Mouse (Mus musculus) forebrain, embryonic 15.5 days (tissue): Measurements from ENCODE around the gene Rbbp4. TPM values are rescaled to one million over a fixed set of nuclear protein-coding genes. Genes with fewer than 3 reads are reported as not detected.

Experiments used
- ATAC-seq: fragments of 200-750 bp; cut with Nextera tagmentation; replicated peaks from 2 replicates; pipeline ENCODE4 v1.8.0; 2017; ENCODE audit warnings: mild to moderate bottlenecking, moderate TSS enrichment, moderate library complexity
- H3K27ac ChIP-seq: fragments of 300-500 bp; sonication (generic); replicated peaks from 2 replicates; pipeline ENCODE4 v1.5.1; 2015; ENCODE audit warnings: mild to moderate bottlenecking, inconsistent platforms
- H3K27me3 ChIP-seq: fragments of 300-500 bp; sonication (generic); 2 replicates; pipeline ENCODE4 v1.6.1; 2015; ENCODE audit warnings: inconsistent platforms
- H3K36me3 ChIP-seq: fragments of 300-500 bp; sonication (generic); 2 replicates; pipeline ENCODE4 v1.6.1; 2015; ENCODE audit warnings: mild to moderate bottlenecking, inconsistent platforms
- H3K4me1 ChIP-seq: fragments of 300-500 bp; sonication (generic); 2 replicates; pipeline ENCODE4 v1.6.1; 2015; ENCODE audit warnings: inconsistent platforms
- H3K4me2 ChIP-seq: fragments of 300-500 bp; sonication (generic); replicated peaks from 2 replicates; pipeline ENCODE4 v1.6.1; 2015; ENCODE audit warnings: mild to moderate bottlenecking, inconsistent platforms
- H3K4me3 ChIP-seq: fragments of 300-500 bp; sonication (generic); 2 replicates; pipeline ENCODE4 v1.5.1; 2015; ENCODE audit warnings: mild to moderate bottlenecking, inconsistent platforms
- H3K9ac ChIP-seq: fragments of 300-500 bp; sonication (generic); replicated peaks from 2 replicates; pipeline ENCODE4 v1.6.1; 2015; ENCODE audit warnings: mild to moderate bottlenecking, inconsistent platforms
- H3K9me3 ChIP-seq: fragments of 300-500 bp; sonication (generic); 2 replicates; pipeline ENCODE4 v1.6.1; 2016; ENCODE audit warnings: inconsistent platforms
- WGBS: fragments of 180-500 bp; shearing (Covaris S2); methylation state at CpG from one replicate; pipeline ENCODE4 v1.1.7; 2015; ENCODE audit warnings: mixed read lengths; 5-methylcytosine and 5-hydroxymethylcytosine counted together
- polyA plus RNA-seq: library from polyadenylated mRNA; unstranded; fragments of >200 nt; fragmentation: Nextera tagmentation; extraction: Ambion mirVana; gene quantifications from 2 replicates; pipeline ENCODE4 v1.2.1, GENCODE M21; 2015

The Rbbp4 gene
- polyA plus RNA-seq, result 434 and 436 TPM in 2 replicates

- Histone ChIP-seq H3K4me3 (peak within 1 kb of the TSS; percentile 98), H3K9ac (peak within 1 kb of the TSS; percentile 83), H3K9me3 (no peaks in the 10 kb centered on the region), H3K36me3 (peaks cover 15% of the 10 kb centered on the region), H3K4me2 (peak within 1 kb of the TSS; percentile 88), H3K4me1 (peaks cover 40% of the 10 kb centered on the region), H3K27ac (peak within 1 kb of the TSS; percentile 100), H3K27me3 (no peaks in the 10 kb centered on the region)
- ATAC-seq, result peak; percentile 99
- under 1% methylated on average over 73 of the region's 73 CpGs for WGBS
Observed at GRCm38 (mm10) chr4:129335216-129336074, at the start of gene Rbbp4, which contains the start of gene Zbtb8os. Gene Rbbp4, minus strand, starts transcription at chr4:129335370. Gene Zbtb8os, plus strand, starts transcription at chr4:129335695.

- Histone ChIP-seq H3K9ac (no peak overlapping the region), H3K9me3 (no peaks in the 10 kb centered on the region), H3K4me3 (no peak overlapping the region), H3K36me3 (no peaks in the 10 kb centered on the region), H3K4me2 (no peak overlapping the region), H3K4me1 (no peaks in the 10 kb centered on the region), H3K27ac (no peak overlapping the region), H3K27me3 (no peaks in the 10 kb centered on the region)
- no peak for ATAC-seq
- WGBS, result 39% methylated on average over 6 of the region's 6 CpGs
Observed at GRCm38 (mm10) chr4:129384440-129384839, 49.3 kb upstream of the Rbbp4 start.

GRCm38 (mm10) chr4:129383586-129383985, 48.4 kb upstream of the Rbbp4 start:
- no peaks in the 10 kb centered on the region for H3K9me3 ChIP-seq
- WGBS, result 93% methylated on average over 3 of the region's 3 CpGs
- H3K36me3 ChIP-seq, result no peaks in the 10 kb centered on the region
- H3K4me1 ChIP-seq, result no peaks in the 10 kb centered on the region
- H3K4me2 ChIP-seq, result no peak overlapping the region
- H3K27me3 ChIP-seq, result no peaks in the 10 kb centered on the region
- no peak for ATAC-seq
- H3K27ac ChIP-seq, result no peak overlapping the region
- H3K9ac ChIP-seq, result no peak overlapping the region
- H3K4me3 ChIP-seq, result no peak overlapping the region

DNA sequence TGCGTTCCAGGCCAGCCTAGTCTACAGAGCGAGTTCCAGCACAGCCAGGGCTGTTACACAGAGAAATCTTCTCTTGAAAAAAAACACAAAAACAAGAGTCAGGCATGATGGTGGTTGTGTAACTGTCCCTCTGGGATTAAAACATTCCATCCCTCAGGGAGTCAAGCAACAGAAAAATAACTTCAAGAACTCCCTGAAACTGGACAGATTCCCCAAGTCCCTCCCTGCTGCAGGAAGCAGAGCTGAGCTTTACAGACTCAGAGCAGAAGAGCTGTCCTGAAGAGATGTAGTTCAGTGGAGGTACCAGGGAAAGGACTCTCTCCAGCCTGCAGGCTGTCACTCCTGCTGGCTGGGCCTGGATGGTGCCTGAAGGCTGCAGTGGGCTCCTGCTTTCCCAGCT, 47.3 kb upstream of the Rbbp4 start:
- Histone ChIP-seq H3K36me3 (no peaks in the 10 kb centered on the region), H3K9ac (no peak overlapping the region), H3K9me3 (no peaks in the 10 kb centered on the region), H3K4me1 (peaks cover 4% of the 10 kb centered on the region; the same call in 1 of the 2 replicates), H3K4me2 (no peak overlapping the region), H3K27me3 (no peaks in the 10 kb centered on the region), H3K27ac (no peak overlapping the region), H3K4me3 (no peak overlapping the region)
- ATAC-seq, result no peak
- WGBS, result 92% methylated on average over 2 of the region's 2 CpGs

GRCm38 (mm10) chr4:129382029-129382428, 46.9 kb upstream of the Rbbp4 start:
- Histone ChIP-seq H3K4me2 (no peak overlapping the region), H3K9me3 (no peaks in the 10 kb centered on the region), H3K9ac (no peak overlapping the region), H3K36me3 (no peaks in the 10 kb centered on the region), H3K4me3 (no peak overlapping the region), H3K27me3 (no peaks in the 10 kb centered on the region), H3K4me1 (peaks cover 4% of the 10 kb centered on the region; the same call in 1 of the 2 replicates), H3K27ac (no peak overlapping the region)
- ATAC-seq, result no peak
- WGBS, result 86% methylated on average over 9 of the region's 9 CpGs

DNA sequence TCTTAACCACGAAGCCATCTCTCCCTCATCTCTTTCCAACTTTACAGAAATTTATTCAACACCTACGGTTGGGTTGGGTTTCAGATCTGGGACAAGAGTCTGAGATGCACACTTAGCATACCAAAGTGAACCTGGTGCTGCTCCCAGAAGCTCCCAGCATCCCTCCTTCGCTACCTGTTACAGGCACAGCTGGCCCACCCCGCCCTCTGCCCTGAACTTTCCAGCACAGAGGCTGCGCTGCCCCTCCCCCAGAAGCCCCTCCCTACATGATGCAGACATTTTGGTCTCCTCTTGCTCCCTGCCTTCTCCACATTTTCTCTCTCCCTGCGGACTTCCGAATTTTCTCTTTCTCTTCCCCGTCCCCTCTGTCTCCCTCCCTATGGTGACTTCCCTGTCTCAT, 46.0 kb upstream of the Rbbp4 start:
- WGBS, result 84% methylated on average over 8 of the region's 8 CpGs
- Histone ChIP-seq H3K4me1 (peaks cover 13% of the 10 kb centered on the region), H3K4me3 (no peak overlapping the region), H3K36me3 (no peaks in the 10 kb centered on the region), H3K9ac (no peak overlapping the region), H3K27ac (no peak overlapping the region), H3K27me3 (no peaks in the 10 kb centered on the region), H3K9me3 (no peaks in the 10 kb centered on the region), H3K4me2 (no peak overlapping the region)
- ATAC-seq, result no peak

GRCm38 (mm10) chr4:129379805-129380204, 44.6 kb upstream of the Rbbp4 start:
- Histone ChIP-seq H3K4me2 (no peak overlapping the region), H3K9me3 (no peaks in the 10 kb centered on the region)
- ATAC-seq, result no peak

GRCm38 (mm10) chr4:129377601-129378390, 42.6 kb upstream of the Rbbp4 start, which contains the start of gene Zbtb8a:
Gene Zbtb8a, minus strand, starts transcription at chr4:129378116.
- no peaks in the 10 kb centered on the region for H3K36me3 ChIP-seq
- 2% methylated on average over 63 of the region's 65 CpGs for WGBS
- H3K4me1 ChIP-seq, result peaks cover 21% of the 10 kb centered on the region
- H3K4me2 ChIP-seq, result peak within 1 kb of the TSS; percentile 69
- peak within 1 kb of the TSS; percentile 90 for H3K27ac ChIP-seq
- no peaks in the 10 kb centered on the region for H3K27me3 ChIP-seq
- peak; percentile 83 for ATAC-seq
- peak within 1 kb of the TSS; percentile 87 for H3K4me3 ChIP-seq
- no peaks in the 10 kb centered on the region for H3K9me3 ChIP-seq
- H3K9ac ChIP-seq, result peak within 1 kb of the TSS; percentile 64

More at GRCm38 (mm10) chr4:129379805-129380204, 44.6 kb upstream of the Rbbp4 start:
- Histone ChIP-seq H3K27ac (no peak overlapping the region), H3K4me1 (peaks cover 20% of the 10 kb centered on the region), H3K27me3 (no peaks in the 10 kb centered on the region), H3K36me3 (no peaks in the 10 kb centered on the region), H3K4me3 (no peak overlapping the region), H3K9ac (no peak overlapping the region)
- 88% methylated on average over 3 of the region's 3 CpGs for WGBS

DNA sequence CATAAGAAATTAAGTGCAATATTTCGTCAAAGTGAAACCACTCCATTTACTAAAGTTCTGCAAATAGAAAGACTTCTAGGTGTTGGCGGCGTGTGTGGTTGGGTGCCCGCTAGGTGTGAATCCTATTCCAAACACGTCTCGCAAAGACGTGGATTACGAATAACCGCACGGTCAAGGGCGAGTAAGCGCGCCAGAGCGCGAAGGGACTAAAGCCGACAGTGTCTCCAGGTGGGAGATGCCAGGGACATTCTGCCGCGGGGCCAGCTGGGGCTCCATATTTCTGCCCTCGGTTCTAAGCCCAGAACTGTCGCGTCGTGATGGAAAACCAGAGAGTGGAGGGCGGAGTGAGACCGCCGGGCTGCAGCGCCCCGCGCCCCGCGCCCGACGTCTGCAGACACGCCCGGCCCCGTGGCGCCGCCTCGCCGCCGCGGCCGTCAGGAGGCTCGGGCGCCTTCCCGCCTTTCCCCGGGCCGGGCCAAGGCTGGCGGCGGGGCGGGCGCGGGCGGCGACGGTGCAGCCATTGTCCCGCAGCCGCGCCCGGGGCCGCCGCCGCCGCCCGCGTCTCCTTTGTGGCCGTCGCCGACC, 41.9 kb upstream of the Rbbp4 start:
- Histone ChIP-seq H3K4me2 (peak overlapping the region; percentile 69), H3K9me3 (no peaks in the 10 kb centered on the region), H3K27me3 (no peaks in the 10 kb centered on the region), H3K27ac (peak overlapping the region; percentile 90), H3K36me3 (no peaks in the 10 kb centered on the region), H3K4me3 (peak overlapping the region; percentile 87), H3K4me1 (peaks cover 21% of the 10 kb centered on the region), H3K9ac (peak overlapping the region; percentile 64)
- whole genome bisulfite sequencing, result under 1% methylated on average over 59 of the region's 68 CpGs
- ATAC-seq, result peak; percentile 74

GRCm38 (mm10) chr4:129375821-129376220, 40.7 kb upstream of the Rbbp4 start:
- WGBS, result 64% methylated on average over 5 of the region's 5 CpGs
- no peaks in the 10 kb centered on the region for H3K9me3 ChIP-seq
- H3K36me3 ChIP-seq, result no peaks in the 10 kb centered on the region
- H3K4me1 ChIP-seq, result peaks cover 21% of the 10 kb centered on the region
- H3K4me3 ChIP-seq, result no peak overlapping the region
- ATAC-seq, result no peak
- no peak overlapping the region for H3K27ac ChIP-seq
- no peaks in the 10 kb centered on the region for H3K27me3 ChIP-seq
- no peak overlapping the region for H3K4me2 ChIP-seq
- H3K9ac ChIP-seq, result no peak overlapping the region

DNA sequence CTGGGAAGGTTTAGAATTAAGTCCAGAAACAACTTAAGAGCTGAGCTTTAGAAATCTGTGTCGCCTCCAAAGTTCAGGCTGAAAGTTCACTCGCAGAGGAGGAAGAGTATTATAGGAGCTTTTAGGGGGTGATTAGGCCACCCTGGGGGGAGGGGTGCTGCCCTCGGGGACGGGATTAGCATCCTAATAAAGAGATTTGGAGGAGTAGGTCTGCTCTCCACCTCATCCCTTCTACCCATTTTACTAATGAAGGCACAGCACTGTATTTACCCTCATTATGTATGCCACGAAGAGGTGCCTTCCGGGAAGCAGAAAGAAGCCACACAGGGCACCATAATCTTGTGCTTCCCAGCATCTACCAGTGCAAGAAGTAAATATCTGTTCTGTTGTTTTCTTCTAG, 39.8 kb upstream of the Rbbp4 start:
- no peaks in the 10 kb centered on the region for H3K36me3 ChIP-seq

More for the DNA sequence above, 39.8 kb upstream of the Rbbp4 start:
- ATAC-seq, result no peak
- no peak overlapping the region for H3K9ac ChIP-seq
- no peaks in the 10 kb centered on the region for H3K27me3 ChIP-seq
- no peak overlapping the region for H3K27ac ChIP-seq
- H3K4me3 ChIP-seq, result no peak overlapping the region
- H3K9me3 ChIP-seq, result no peaks in the 10 kb centered on the region
- H3K4me1 ChIP-seq, result peaks cover 21% of the 10 kb centered on the region
- 9% methylated on average over 6 of the region's 6 CpGs for WGBS
- no peak overlapping the region for H3K4me2 ChIP-seq
